Mouse (Mus musculus): ENCODE results near the gene Tlk1.

Tlk1 gene

GRCm38 (mm10) chr2:70790246-70790645 lies 35.3 kb downstream of the Tlk1 start:
- no peak for DNase-seq (ENCODE audit: low spot score in 2 of 2)

- no peak for DNase-seq (ENCODE audit: low spot score in 2 of 2)
These were observed 36.2 kb downstream of the Tlk1 start for GRCm38 (mm10) chr2:70789331-70789730.

- DNase-seq (ENCODE audit: low spot score in 2 of 2): no peak
These were observed 41.1 kb downstream of the Tlk1 start for GRCm38 (mm10) chr2:70784447-70784846.

GRCm38 (mm10) chr2:70783504-70783903 lies 42.0 kb downstream of the Tlk1 start:
- DNase-seq (ENCODE audit: low spot score in 2 of 2): no peak

GRCm38 (mm10) chr2:70779634-70780033 lies 45.9 kb downstream of the Tlk1 start:
- DNase-seq (ENCODE audit: low spot score in 2 of 2): no peak

- DNase-seq (ENCODE audit: low spot score in 2 of 2): no peak
These were observed 48.8 kb downstream of the Tlk1 start for GRCm38 (mm10) chr2:70776744-70777143.

- no peak for DNase-seq (ENCODE audit: low spot score in 2 of 2)
These were observed 60.8 kb downstream of the Tlk1 start for GRCm38 (mm10) chr2:70764734-70765133.

- no peak for DNase-seq (ENCODE audit: low spot score in 2 of 2)
These were observed 62.8 kb downstream of the Tlk1 start for GRCm38 (mm10) chr2:70762741-70763140.

GRCm38 (mm10) chr2:70752149-70752548 lies 73.4 kb downstream of the Tlk1 start:
- no peak for DNase-seq (ENCODE audit: low spot score in 2 of 2)

- no peak for DNase-seq (ENCODE audit: low spot score in 2 of 2)
These were observed 73.9 kb downstream of the Tlk1 start for GRCm38 (mm10) chr2:70751655-70752054.

GRCm38 (mm10) chr2:70742588-70742987 lies 82.9 kb downstream of the Tlk1 start:
- no peak for DNase-seq (ENCODE audit: low spot score in 2 of 2)

GRCm38 (mm10) chr2:70741901-70742300 lies 83.6 kb downstream of the Tlk1 start:
- no peak for DNase-seq (ENCODE audit: low spot score in 2 of 2)

- no peak for DNase-seq (ENCODE audit: low spot score in 2 of 2)
These were observed 89.5 kb downstream of the Tlk1 start for GRCm38 (mm10) chr2:70736008-70736407.

GRCm38 (mm10) chr2:70735534-70735933 lies 90.0 kb downstream of the Tlk1 start:
- DNase-seq (ENCODE audit: low spot score in 2 of 2): no peak

GRCm38 (mm10) chr2:70727089-70727488 lies 98.4 kb downstream of the Tlk1 start:
- no peak for DNase-seq (ENCODE audit: low spot score in 2 of 2)

GRCm38 (mm10) chr2:70723610-70724243 lies 101.8 kb downstream of the Tlk1 start:
- no peak for DNase-seq (ENCODE audit: low spot score in 2 of 2)

GRCm38 (mm10) chr2:70710878-70711277 lies 114.7 kb downstream of the Tlk1 start:
- no peak for DNase-seq (ENCODE audit: low spot score in 2 of 2)

- DNase-seq (ENCODE audit: low spot score in 2 of 2): no peak
These were observed 115.3 kb downstream of the Tlk1 start for GRCm38 (mm10) chr2:70710236-70710635.

GRCm38 (mm10) chr2:70708986-70709730 lies 116.4 kb downstream of the Tlk1 start:
- no peak for DNase-seq (ENCODE audit: low spot score in 2 of 2)

GRCm38 (mm10) chr2:70702403-70702802 lies 123.1 kb downstream of the Tlk1 start:
- DNase-seq (ENCODE audit: low spot score in 2 of 2): no peak

- DNase-seq (ENCODE audit: low spot score in 2 of 2): no peak
These were observed 124.0 kb downstream of the Tlk1 start for GRCm38 (mm10) chr2:70701571-70701970.

GRCm38 (mm10) chr2:70700851-70701250 lies 124.7 kb downstream of the Tlk1 start:
- no peak for DNase-seq (ENCODE audit: low spot score in 2 of 2)

- DNase-seq (ENCODE audit: low spot score in 2 of 2): no peak
These were observed 129.8 kb downstream of the Tlk1 start for GRCm38 (mm10) chr2:70695712-70696111.

All from urinary bladder, postnatal 4 days (tissue).